Mouse (Mus musculus) urinary bladder, postnatal 36 days (tissue): ENCODE data around the gene Zcchc13.
"Not testable (repeated sequence)": the region's sequence is repeated elsewhere in the genome, so short reads cannot be mapped to it uniquely, and the experiment has no call there.

Experiments used
- DNase-seq, 2 experiments: peaks; one replicate each; pipeline ENCODE4 v3.0.0; 2022; ENCODE audit warnings: low spot score in 2 of 2, mixed read lengths in 1 of 2

Zcchc13 gene

GRCm38 (mm10) chrX:103644301-103644700 lies 13.9 kb downstream of the Zcchc13 start:
- no peak for DNase-seq

DNA sequence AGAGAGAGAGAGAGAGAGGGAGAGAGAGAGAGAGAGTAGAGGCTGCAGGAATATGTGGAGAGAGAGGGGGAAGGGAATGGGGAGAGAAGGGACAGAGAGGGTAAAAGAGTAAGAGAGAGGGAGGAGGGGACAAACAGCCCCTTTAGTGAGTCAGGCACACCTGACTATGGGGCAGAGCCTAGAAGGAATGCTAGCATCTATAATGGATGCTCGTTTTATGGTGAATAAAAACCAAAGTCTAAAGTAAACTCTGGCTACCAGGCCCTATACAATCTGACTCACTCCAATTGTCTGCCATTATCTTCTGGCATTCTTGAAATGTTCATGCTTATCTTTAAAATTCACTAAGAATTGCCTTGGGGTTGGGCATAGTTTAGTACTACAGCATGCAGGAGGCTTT lies 21.7 kb downstream of the Zcchc13 start:
- DNase-seq: no peak

DNA sequence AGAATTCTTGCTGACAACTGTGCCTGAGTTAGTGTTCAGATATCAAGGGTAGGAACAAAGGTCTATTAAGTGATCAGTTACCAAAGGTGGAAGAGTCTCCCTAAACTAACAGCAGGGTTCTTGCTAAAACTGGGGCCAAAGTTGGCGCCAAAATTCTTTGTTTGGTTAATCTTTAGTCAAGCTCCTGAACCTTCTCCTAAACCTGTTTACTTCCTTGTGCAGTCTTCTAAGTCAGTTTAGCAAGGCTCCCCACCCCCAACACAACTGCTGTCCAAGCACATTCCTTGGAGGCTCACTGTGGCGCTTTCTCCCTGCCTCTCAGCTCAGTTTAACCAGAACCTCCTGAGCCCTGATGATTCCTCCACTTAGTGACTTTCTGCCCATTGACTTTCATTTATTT lies 22.6 kb downstream of the Zcchc13 start:
- peak in 1 of 2 experiments; percentile 6 for DNase-seq

DNA sequence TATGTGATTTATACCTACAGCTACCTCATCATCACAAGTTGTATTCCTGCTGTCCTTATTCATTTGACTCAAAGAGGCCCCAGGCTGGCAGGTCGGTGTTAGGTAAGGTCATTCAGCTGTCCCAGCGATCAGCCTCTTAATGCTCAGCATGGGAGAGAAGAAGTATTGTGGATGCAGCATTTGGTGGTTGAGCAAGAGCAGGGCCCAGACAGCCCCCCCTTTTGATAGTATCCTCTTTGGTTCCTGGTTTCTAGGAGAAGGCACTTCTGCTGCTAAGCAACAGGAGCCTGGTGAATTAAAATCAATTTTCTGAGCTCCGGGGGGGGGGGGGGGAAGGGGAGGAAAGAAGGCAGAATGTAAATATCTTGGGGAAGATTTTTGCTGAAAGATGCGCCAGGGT lies 28.6 kb downstream of the Zcchc13 start:
- no peak for DNase-seq

DNA sequence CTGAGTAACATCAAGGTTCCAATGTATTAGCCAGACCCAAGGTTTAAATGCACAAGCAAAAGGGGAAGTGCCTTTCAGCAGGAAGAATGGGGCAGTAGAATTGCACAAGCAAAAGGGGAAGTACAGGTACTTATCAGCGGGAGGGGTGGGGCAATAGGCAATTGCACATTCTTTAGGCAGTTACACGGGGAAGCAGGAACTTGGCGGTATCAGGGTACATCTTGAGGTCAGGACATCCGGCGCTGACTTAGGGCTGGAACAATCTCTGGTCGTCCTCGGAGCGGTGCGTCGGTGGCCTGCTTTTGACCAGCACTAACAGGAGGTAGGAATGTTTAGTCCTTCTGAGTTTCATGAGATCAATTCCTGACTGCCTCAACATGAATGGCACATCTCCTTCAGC lies 34.1 kb downstream of the Zcchc13 start:
- not testable (repeated sequence) for DNase-seq

GRCm38 (mm10) chrX:103670245-103670644 lies 39.9 kb downstream of the Zcchc13 start:
- peak in 1 of 2 experiments; percentile 12 for DNase-seq

DNA sequence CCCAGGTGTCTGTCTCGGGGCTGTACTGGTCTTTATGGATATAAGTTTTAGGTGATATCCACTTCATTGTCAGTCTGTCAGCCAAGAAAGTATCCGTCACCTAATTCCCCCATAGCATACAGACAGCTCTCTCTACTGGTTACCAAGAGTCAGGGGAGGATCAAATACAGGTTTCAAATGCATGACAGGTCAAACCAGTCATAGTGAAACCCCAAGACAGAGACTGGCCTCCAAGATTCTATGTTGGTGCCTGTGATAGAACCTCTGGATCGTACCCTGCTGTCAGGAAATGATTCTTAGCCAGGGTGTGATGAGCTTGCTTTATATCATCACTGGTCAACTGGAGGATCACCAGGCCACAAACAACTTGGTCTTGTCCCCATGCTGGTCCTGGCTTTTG lies 43.4 kb downstream of the Zcchc13 start:
- no peak for DNase-seq

DNA sequence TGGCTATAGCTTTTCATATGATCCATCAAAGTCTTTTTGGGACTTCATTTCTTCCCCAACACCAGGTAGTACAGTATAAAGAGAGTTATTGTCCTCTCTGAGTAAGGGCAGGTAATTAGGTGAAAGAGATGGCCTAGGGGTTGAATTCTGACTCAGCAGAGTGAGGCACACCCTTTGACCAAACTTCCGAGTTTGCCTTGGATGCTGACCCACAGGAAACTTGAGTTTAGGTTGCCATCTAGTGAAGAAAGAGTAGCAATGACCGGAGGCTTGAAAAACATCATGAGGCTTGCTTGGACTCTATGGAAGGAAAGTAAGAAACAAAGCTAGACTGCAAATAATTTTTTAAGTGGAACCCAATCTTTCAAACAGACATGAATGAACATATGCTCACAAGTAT lies 44.3 kb downstream of the Zcchc13 start:
- DNase-seq: peak in 1 of 2 experiments; percentile 5
